Mouse (Mus musculus): ENCODE results near the gene Gm42688.
A peak's percentile ranks its signal among the peaks of the same experiment; 100 is the strongest.

Gene Gm42688

GRCm38 (mm10) chr6:83101316-83101687, at the start of gene Gm42688, which contains the start of gene Ccdc142:
Gene Gm42688, plus strand, starts transcription at chr6:83101617.
Gene Ccdc142, plus strand, starts transcription at chr6:83101601.
- DNase-seq (ENCODE audit: low read depth, low spot score), result peak; percentile 89

DNA sequence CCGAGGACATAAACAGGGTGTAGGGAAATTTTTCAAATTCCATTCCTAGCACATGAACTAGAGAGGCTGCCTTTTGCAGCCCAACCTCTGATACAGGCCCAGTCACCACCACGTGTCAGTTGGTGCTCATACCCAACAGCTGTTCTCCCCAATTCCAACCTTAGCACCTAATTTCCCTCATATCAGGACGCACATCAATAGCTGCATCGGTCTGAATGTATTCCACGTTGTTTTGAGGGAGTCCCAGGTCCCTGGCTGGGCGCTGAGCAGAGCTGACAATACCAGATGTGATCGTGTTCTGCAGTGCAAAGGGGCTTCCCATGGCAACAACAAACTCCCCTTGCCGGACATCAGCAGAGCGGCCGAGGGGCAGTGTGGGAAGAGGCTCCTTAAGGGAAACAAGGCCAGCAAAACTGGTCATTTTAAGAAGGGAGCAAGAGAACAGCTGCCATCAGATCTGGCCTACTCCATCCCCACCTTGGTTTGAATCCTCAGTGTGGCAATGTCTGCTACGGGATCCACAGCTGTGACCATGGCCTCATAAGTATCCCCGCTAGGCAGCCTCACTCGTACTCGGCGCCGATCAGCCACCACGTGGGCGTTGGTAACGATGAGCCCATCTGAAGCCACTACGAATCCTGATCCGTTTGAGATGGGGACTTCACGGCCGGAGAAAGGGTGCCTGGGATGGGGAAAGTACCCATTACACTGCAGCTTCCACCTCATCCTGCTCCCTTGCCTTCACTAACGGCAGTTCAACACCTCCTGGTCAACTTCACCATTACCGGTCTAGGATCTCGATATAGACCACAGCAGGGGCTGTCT, 48.1 kb upstream of the Gm42688 start:
- no peak for DNase-seq (ENCODE audit: low read depth, low spot score)

DNA sequence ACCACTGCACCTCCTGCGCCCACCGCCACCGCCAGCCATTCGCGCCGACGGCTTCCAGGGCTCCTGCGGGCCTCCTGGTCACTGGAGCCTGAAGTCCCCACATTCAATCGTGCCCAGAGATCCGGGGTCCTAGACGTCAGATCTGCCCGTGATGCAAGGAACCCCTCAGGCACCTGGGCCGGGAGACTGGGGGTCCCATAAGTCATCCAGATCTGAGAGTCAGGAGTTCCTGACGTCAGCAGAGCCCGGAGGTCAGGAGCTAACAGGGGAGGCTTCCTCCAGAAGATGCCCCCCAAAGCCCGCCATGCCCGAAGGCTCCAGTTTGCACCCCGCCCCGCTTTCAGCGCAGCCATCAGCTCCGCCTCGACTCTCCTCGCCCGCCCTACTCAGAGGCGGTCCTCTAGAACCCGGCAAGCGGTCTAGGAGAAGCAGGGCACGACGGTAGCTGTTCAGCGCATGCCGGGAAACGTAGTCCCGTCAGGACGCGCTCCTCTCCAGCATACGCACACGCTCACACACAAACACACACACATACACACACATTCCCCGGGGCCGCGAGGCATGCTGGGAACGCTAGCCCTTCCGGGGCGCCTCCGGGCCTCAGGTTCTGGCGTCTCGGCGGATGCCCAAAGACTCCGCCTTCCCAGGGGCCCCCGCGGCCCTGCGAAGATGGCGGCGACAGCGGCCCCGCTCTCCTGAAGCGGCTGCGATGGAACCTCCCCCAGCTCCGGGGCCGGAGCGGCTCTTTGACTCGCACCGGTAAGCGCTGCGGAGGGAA, 47.2 kb upstream of the Gm42688 start, which contains the start of gene Aup1:
Aup1 (plus strand) TSS at position 448 of the 778 bp plus-strand sequence.
- peak; percentile 99 for DNase-seq (ENCODE audit: low read depth, low spot score)

- DNase-seq (ENCODE audit: low read depth, low spot score), result no peak
Observed at GRCm38 (mm10) chr6:83054871-83055431, 46.5 kb upstream of the Gm42688 start, which contains the start of gene Htra2. Gene Htra2, minus strand, starts transcription at chr6:83055273.

GRCm38 (mm10) chr6:83057790-83058189, 43.6 kb upstream of the Gm42688 start, which contains the start of gene Dqx1:
Gene Dqx1, plus strand, starts transcription at chr6:83057844.
- no peak for DNase-seq (ENCODE audit: low read depth, low spot score)

DNA sequence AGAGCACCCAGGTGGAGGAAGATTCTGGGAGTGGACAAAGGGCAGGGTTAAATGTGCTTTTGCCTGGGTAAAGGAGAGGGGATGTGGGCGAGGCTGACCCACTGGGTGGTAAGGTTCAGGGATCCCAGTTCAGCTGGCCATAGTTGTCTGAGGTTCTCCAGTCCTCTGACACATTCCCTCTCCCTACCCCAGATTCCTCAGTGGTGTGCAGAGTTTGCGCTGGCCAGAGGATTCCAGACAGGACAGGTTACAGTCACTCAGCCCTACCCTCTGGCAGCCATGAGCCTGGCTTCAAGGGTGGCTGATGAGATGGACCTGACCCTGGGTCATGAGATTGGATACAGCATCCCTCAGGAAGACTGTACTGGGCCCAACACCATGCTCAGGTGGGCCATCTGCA, 42.7 kb upstream of the Gm42688 start:
- no peak for DNase-seq (ENCODE audit: low read depth, low spot score)

DNA sequence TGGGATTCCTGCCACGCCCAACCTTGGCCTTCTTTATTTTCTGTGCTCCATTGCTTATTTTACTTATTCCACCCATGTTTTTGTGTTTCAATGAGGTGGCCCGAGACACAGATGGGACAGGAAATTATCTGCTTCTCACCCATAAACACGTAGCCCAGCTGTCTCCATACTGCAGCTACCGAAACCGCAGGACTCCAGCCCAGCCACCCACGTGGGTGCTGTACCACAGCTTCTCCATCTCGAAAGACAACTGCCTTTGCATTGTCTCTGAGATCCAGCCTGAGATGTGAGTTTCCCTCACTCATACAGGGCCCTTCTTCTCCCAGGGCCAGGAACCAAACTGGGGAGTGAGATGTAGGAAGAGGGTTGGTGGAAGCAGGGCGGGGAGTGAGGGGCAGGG, 35.4 kb upstream of the Gm42688 start:
- no peak for DNase-seq (ENCODE audit: low read depth, low spot score)

DNA sequence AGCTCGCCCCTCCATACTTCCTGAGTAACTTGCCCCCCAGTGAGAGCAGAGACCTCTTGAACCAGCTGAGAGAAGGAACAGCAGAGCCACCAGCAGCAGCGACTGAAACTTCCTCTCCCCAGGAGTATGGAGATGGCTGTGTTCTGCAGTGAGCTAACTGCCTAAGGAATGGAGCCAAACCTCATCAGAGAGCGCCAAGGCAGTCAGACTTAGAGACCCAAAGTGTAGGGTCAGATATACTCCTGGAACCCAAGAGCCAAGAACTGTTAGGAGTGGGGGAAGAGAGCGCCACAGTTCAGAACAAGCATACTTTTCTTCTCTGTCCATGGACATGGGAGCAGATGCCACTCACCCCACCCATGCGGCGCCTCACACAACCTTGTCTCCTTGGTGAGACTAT, 35.0 kb upstream of the Gm42688 start:
- DNase-seq (ENCODE audit: low read depth, low spot score), result no peak

GRCm38 (mm10) chr6:83068221-83068620, 33.2 kb upstream of the Gm42688 start:
- DNase-seq (ENCODE audit: low read depth, low spot score), result no peak

GRCm38 (mm10) chr6:83068706-83069487, 32.5 kb upstream of the Gm42688 start:
- DNase-seq (ENCODE audit: low read depth, low spot score), result no peak

- DNase-seq (ENCODE audit: low read depth, low spot score), result no peak
Observed at GRCm38 (mm10) chr6:83069488-83070246, 31.8 kb upstream of the Gm42688 start.

DNA sequence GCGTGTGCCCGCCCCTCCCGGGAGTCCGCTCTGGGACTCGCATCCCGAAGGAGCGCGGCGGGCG, 31.3 kb upstream of the Gm42688 start, which contains the start of gene Tlx2:
Tlx2 (minus strand) TSS at position 47 of the 64 bp plus-strand sequence.
- DNase-seq (ENCODE audit: low read depth, low spot score), result no peak

- DNase-seq (ENCODE audit: low read depth, low spot score), result no peak
Observed at GRCm38 (mm10) chr6:83070311-83071219, 30.9 kb upstream of the Gm42688 start.

GRCm38 (mm10) chr6:83071220-83071619, 30.2 kb upstream of the Gm42688 start:
- DNase-seq (ENCODE audit: low read depth, low spot score), result no peak

DNA sequence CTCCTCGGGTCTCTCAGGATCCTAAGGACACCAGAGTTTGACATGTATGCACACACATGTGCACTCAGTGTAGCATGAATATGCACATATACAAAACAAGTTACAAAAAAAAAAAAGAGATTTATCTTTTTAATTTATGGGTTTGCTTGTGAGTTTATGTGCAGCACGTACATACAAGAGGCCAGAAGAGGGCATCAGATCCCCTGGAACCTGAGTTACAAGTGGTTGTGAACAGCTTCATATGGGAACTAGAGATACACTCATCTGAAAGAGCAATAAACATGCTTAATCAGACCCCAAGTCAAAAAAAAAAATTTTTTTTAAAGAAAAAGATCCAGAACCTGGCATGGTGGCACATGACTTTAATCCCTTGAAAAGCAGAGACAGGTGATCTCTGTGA, 26.4 kb upstream of the Gm42688 start:
- no peak for DNase-seq (ENCODE audit: low read depth, low spot score)

- DNase-seq (ENCODE audit: low read depth, low spot score), result peak; percentile 14
Observed at GRCm38 (mm10) chr6:83077630-83078323, 23.6 kb upstream of the Gm42688 start, which contains the start of gene Pcgf1. Gene Pcgf1, plus strand, starts transcription at chr6:83077869.

GRCm38 (mm10) chr6:83078324-83078858, 23.0 kb upstream of the Gm42688 start:
- peak; percentile 98 for DNase-seq (ENCODE audit: low read depth, low spot score)

DNA sequence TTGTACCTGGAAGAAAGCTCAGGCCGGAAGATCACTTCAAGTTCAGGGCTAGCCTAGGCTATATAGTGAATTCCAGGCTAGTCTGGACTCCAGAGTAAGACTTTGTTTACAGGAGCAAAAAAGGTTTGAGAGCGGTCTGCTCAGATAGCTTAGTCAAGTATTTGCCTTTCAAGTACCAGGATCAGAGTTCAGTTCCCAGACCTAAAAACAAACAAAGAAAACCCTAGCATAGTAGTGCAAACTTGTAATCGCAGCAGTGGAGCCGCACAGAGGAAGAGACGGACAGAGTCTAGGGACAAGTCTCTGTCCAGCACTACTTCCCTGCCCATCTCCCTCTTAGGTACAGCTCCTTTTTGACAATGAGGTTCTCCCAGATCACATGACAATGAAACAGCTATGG, 21.2 kb upstream of the Gm42688 start:
- no peak for DNase-seq (ENCODE audit: low read depth, low spot score)

GRCm38 (mm10) chr6:83083497-83083896, 17.9 kb upstream of the Gm42688 start:
- no peak for DNase-seq (ENCODE audit: low read depth, low spot score)

Data from skeletal muscle tissue, adult 2 months (tissue).